Mouse (Mus musculus): ENCODE measurements around the gene Pmf1.

GRCm38 (mm10) chr3:88435515-88435914, 25.4 kb upstream of the Pmf1 start:
- TF ChIP-seq CTCF (IDR thresholded peaks at IDR 0.05; ENCODE audit: low read depth, low read length) (no peak), POLR2A (IDR thresholded peaks at IDR 0.05; ENCODE audit: insufficient read depth, low read length) (no peak), EP300 (IDR thresholded peaks at IDR 0.05; ENCODE audit: insufficient read depth, low read depth, low read length) (no peak)

Data from ES-Bruce4 (cell line).